Mouse (Mus musculus): ENCODE measurements at regions not wholly inside any gene's neighbourhood (a gene's known extent, or its start where the extent isn't known, plus 50 kb on each side); places are given as distances from the start of the nearest gene placed in this dataset.
A peak's percentile ranks its signal among the peaks of the same experiment; 100 is the strongest.
"Not testable (repeated sequence)": the region's sequence is repeated elsewhere in the genome, so short reads cannot be mapped to it uniquely, and the experiment has no call there.

DNA sequence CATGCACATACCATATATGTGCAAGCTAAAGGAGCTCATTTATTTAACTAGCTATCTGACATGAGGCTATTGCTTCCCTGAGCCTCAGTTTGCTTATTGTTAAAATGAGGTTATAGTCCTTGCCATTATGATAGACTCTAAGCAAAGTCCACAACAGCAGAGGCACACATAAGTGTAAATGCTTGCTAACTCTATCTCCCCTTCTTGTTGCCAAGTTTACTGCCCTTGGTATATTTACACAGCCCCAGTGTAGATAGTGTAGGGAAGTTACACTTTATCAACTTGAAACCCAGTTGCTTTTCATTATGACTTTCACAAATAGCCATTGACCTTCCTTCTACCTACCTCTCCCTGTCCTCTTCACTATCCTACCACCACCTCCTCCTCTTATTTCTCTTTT is 782.6 kb upstream of the Agtr1b start:
- ATAC-seq, result no peak

- no peak for ATAC-seq
Observed at GRCm38 (mm10) chr3:21128821-21129504, 762.0 kb upstream of the Agtr1b start.

GRCm38 (mm10) chr3:21126191-21126590 is 759.2 kb upstream of the Agtr1b start:
- ATAC-seq, result peak; percentile 72

GRCm38 (mm10) chr3:21118164-21118902 is 751.4 kb upstream of the Agtr1b start:
- no peak for ATAC-seq

DNA sequence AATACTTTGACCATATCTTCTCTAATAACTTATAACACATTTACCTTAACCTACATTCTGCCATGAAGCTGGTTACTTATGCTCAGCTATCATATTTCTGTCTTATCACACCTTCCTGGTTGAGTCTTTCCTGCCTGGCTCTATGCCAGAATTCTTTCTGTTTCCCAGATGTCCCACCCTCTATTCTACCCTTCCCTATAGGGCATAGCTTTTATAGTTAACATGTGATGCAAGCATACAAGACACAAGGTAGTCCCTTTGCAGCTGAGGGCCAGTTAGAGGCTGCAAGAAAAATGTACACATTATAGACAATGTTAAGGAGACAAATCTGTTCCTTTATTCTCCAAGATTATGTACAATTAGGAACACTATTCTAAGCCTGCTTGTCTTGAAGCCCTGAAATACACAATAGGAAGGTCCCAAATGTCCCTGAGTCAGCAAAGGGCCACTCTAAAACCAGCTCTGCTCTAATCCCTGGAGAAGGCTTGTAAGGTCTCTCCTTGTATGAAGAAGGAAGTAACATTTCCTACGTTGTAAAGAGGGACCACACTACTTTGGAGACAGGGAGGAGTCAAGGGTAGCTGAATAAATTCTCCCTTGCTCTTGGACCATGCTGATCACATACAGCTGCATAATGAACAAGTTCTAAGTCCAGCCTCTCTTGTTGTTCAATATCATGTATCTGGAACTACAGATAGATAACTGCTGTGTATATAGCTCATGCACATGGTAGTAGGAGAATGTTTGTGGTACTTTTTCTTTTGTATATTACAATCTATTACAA is 745.0 kb upstream of the Agtr1b start:
- ATAC-seq, result no peak

DNA sequence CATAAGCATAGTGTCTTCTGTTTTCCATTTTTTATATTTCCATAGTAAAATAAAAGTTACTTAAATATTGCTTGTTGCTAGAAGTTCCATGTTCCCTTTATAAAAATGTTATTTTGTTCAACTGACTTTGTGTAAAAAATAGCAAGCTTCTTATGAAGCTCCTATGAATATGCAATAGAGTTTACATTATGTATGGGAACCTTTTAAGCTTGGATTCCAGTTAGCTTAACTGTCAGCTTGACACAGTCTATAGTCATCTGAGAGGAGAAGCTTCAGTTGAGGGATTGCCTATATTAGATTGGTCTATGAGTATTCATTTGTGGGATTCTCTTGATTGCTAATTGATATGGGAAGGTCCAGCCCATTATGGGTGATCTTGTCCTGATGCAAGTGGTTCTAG is 723.2 kb upstream of the Agtr1b start:
- no peak for ATAC-seq

GRCm38 (mm10) chr3:21086426-21086825 is 719.4 kb upstream of the Agtr1b start:
- no peak for ATAC-seq

- ATAC-seq, result no peak
Observed at GRCm38 (mm10) chr3:21077548-21077947, 710.6 kb upstream of the Agtr1b start.

- not testable (repeated sequence) for ATAC-seq
Observed at GRCm38 (mm10) chr3:21053337-21053736, 686.4 kb upstream of the Agtr1b start.

DNA sequence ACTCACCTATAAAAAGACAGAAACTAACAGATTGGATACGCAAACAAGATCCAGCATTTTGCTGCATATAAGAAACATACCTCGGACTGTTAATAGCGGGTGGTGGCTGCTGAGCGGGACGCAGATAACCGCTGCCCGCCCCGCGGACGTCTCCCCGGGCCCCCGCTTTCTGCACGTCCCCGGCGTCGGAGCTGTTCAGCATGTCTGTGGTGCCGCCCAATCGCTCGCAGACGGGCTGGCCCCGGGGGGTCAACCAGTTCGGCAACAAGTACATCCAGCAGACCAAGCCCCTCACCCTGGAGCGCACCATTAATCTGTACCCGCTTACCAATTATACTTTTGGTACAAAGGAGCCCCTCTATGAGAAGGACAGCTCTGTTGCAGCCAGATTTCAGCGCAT is 682.4 kb upstream of the Agtr1b start:
- peak; percentile 29 for ATAC-seq

GRCm38 (mm10) chr3:21045981-21046380 is 679.0 kb upstream of the Agtr1b start:
- no peak for ATAC-seq

GRCm38 (mm10) chr3:21025876-21026275 is 658.9 kb upstream of the Agtr1b start:
- no peak for ATAC-seq

DNA sequence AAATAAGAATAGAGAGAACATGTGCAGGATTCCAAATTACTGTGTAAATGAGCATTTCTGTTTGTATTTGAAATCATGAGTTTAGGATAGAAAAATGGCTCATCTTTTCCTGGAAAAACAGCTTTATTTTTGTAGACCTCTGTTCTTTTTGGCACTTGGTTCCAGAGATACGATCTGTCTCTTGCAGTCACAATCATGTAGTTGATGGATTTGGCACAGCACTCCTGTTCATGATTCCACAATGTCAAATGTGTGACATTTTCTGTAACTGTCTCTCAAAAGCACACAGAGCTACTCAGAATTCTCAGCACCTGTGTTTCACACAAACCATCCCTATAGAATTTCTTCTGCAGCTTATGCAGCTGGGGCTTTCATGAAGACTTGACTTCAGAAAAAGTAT is 654.0 kb upstream of the Agtr1b start:
- no peak for ATAC-seq

GRCm38 (mm10) chr3:21020297-21020696 is 653.3 kb upstream of the Agtr1b start:
- ATAC-seq, result no peak

DNA sequence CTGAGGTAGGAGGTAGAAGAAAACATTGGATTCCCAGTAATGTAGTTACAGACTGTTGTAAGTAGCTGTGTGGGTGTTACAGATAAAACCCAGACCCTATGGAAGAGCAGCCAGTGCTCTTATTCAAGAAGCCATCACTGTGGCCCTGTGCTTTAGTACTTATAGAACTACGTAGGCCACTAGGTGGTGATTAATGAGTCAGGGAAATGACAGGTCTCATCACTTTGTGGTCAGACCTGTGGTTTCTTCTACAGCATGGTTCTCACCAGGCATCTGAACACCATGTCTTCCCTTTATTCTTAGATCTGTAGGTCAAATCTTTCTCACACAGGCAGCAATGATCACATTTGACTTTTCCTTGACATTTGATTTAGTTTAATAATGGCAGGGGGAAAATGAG is 642.7 kb upstream of the Agtr1b start:
- peak; percentile 67 for ATAC-seq

DNA sequence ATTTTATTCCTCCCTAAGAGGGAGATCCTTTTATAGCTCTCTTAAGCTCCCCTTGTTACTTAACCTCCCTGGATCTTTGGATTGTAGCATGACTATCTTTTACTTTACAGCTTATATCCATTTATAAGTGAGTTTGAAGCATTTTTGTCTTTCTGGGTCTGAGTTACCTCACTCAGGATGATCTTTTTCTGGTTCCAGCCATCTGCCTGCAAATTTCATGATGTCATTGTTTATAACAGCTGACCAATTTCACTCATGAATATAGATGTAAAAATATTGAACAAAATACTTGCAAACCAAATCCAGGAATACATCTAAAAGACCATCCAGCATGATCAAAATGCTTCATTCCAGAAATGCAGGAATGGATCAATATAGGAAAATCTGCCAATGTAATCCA is 631.3 kb upstream of the Agtr1b start:
- no peak for ATAC-seq

- no peak for ATAC-seq
Observed at GRCm38 (mm10) chr3:20989486-20989970, 622.6 kb upstream of the Agtr1b start.

- ATAC-seq, result no peak
Observed at GRCm38 (mm10) chr3:20986942-20987341, 620.0 kb upstream of the Agtr1b start.

DNA sequence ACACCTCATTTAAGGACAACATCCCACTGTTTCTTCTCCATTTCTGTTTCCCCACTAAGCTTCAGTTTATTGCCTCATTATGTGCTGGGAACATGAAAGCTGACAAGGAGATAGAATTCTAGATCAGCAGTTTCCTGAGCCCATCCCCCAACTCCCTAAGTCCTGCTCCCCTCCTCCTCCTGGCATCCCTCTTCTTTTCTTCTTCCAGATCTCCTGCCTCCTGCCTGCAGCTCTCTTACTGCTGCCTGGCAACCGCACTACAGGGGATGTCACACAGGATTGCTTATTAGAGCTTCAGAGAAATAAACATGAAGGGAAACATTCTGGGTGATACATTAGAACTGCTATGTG is 619.4 kb upstream of the Agtr1b start:
- ATAC-seq, result no peak

GRCm38 (mm10) chr3:20985682-20986376 is 618.9 kb upstream of the Agtr1b start:
- no peak for ATAC-seq

DNA sequence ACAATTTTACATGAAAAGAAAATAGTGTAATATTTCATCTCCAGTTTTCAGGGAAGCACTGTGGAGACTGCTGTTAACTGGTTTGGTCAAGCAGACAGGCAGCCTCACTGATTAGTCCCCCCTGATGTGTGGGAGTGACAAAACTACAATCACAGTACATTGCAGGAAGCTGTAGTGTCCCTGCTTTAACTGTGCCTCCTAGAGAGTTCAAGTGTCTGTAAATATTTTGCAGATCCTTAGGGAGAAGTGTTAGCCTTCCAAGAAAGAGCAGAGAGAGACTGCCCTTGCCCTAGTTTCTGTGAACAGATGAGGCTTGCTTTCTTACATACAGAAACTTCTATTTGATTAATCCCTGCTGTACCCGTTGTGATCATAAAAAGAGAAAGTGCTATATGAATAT is 617.2 kb upstream of the Agtr1b start:
- ATAC-seq, result no peak

DNA sequence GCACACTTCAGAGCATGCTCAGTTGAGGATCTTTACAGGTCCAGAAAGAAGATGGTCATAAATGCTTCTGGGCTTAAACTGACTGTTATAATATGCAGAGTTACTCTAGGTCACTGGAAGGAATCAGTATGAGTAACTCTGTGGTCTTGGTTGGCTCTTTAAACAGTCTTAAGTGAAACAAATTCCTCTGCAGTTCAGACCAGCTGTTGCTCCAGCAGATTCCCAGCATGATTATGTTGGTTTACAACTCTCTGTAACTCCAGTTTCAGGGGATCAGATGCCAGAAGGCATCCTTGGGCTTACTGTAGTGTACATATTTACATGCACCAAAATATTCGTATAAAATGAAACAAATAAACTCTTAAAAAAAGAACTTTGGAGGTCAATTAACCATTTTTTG is 606.1 kb upstream of the Agtr1b start:
- no peak for ATAC-seq

All from CD4-positive, CD25-positive, alpha-beta regulatory T cell, adult 4 months (primary cell).